Mouse (Mus musculus) Patski (cell line): Measurements from ENCODE around the gene Hmgcl. TPM values are rescaled to one million over a fixed set of nuclear protein-coding genes. Genes with fewer than 3 reads are reported as not detected.

Source experiments
- ATAC-seq: fragments of 100-300 bp; one replicate; pipeline ENCODE4 v1.8.0; 2021
- CTCF ChIA-PET: fragments of 350-600 bp; sonication (Branson Sonifier 250); formaldehyde crosslinking; loops from one replicate; lab custom pipeline; 2022; ENCODE audit warnings: inconsistent platforms; lab: Charles Lee
- POLR2A ChIA-PET: fragments of 350-600 bp; sonication (Branson Sonifier 250); formaldehyde crosslinking; loops from one replicate; lab custom pipeline; 2022; ENCODE audit warnings: antibody characterized with exemption, inconsistent platforms; lab: Charles Lee
- DNase-seq: peaks from one replicate; pipeline ENCODE4 v3.0.0-alpha.2; 2011; ENCODE audit warnings: low read depth, low spot score
- H3K27me3 ChIP-seq: fragments of 371-371 bp; one replicate; pipeline ENCODE4 v1.5.1; 2021
- CTCF ChIP-seq: fragments of 100-300 bp; IDR thresholded peaks from one replicate; pipeline ENCODE4 v1.5.1; 2021
- in situ Hi-C: fragments of 300-500 bp; cut with MboI; formaldehyde crosslinking; loops from 3 replicates; pipeline ENCODE4 v1.11.1; 2018; ENCODE audit warnings: low pct_unique_long_range_greater_than_20kb, mixed read lengths
- polyA plus RNA-seq: library from polyadenylated mRNA; unstranded; gene quantifications from one replicate; pipeline ENCODE4 v1.2.3, GENCODE M21; 2021

Hmgcl gene
- polyA plus RNA-seq, 1 experiment from 2014 or later: 35.2 TPM

DNA sequence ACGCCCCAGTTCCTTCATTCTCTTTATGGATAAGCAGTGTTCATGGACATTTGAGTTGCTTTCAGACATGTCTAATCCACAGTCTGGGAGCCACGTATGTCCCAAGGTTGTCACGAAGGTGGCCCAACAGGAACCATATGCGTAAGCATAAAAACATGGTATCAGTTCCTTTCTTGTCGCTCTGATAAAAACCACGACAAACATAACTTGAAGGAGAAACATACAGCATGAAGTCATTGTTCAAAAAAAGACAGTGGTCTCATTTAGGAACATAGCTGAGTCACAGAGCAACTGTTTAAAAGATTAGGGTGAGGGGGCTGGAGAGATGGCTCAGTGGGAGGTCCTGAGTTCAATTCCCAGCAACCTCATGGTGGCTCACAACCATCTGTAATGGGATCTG lies 4.1 kb upstream of the Hmgcl start:
- ChIA-PET CTCF (no interaction called here), POLR2A (no interaction called here)
- DNase-seq: no peak
- in situ Hi-C loops: loop anchor here (10.0 kb wide), 1 partner anchor 213 kb away; no protein-coding TSS in a partner anchor
- ATAC-seq: no peak
- TF ChIP-seq CTCF: no peak
- no peaks in the 10 kb centered on the region for H3K27me3 ChIP-seq

DNA sequence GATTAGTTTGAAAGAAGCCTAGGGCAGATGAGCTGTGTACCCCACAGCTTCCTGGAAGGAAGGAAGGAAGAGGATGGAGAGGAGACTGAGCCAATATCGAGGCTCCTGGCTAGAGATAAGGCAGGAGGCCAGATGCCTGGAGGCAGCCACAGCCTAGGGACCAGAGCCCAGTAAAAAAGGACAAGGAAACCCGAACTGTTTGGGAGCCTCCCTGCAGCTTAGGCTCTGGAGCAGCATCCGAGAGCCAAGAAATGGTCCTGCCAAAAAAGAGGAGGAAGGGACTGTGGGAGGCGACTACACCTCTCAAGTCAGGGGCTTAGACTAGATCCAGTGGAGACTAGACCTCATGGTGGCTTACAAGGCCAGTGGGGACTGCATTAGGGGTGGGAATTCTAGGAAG lies 2.9 kb upstream of the Hmgcl start:
- DNase-seq (no peak), ATAC-seq (no peak)
- in situ Hi-C loops: loop anchor here (10.0 kb wide), 1 partner anchor 211 kb away; no protein-coding TSS in a partner anchor
- CTCF ChIA-PET: no interaction called here
- H3K27me3 ChIP-seq: no peaks in the 10 kb centered on the region
- TF ChIP-seq CTCF: no peak
- POLR2A ChIA-PET: no interaction called here

DNA sequence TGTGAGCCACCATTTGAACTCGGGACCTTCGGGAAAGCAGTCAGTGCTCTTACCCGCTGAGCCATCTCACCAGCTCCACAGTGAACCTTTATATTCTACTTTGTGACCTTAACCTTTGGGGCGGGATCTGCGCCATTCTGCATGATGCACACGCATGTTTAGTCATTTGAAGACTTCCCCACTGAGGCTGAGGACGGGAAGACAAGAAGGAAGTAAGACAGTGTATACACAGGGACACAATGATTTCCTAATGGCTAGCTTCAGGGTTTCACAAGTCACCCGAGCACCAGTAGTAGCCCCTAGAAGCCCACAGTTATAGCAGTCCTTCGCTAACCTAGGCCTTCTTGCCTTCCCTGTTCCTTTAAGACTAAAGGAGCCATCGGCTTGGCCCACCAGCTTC lies 542 bp upstream of the Hmgcl start:
- DNase-seq (no peak), ATAC-seq (no peak)
- no peaks in the 10 kb centered on the region for H3K27me3 ChIP-seq
- in situ Hi-C loops: loop anchor here (10.0 kb wide), 1 partner anchor 209 kb away; no protein-coding TSS in a partner anchor
- CTCF ChIA-PET: no interaction called here
- no peak for TF ChIP-seq CTCF
- POLR2A ChIA-PET: interaction anchor here (0.6 kb wide), 1 partner anchor 233 kb away, joined by 4 read pairs; no protein-coding TSS in a partner anchor

DNA sequence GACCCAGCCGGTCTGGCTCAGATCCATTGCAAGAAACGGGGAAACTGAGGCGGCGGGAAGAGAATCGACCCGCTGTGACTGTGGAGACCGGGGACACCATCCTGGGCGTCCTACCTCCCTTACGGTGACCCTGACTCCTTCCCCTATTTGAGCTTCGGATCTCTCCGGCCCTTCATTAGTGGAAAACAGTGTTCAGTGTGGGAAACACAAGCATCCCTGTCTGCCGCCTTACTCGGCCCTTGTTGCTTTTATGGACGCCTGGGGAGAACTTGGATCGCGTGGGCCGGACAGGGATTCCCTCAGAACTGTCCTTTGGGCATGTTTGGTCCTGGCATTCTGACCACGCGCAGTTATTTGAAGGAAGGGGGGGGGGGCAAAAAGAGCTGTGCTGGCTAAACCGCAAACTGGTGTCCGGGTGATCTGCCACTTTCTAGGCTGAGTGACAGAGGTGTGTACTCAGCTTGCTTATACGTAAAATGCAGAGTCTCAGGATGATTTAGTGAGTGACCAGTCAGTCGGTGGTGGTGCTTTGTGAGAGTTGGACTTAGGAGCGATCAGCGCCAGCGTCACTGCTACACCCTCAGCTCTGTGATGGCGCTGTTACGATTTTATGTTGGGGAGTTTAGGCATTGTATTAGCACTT lies 532 bp downstream of the Hmgcl start:
- POLR2A ChIA-PET: interaction anchor here (0.9 kb wide), 1 partner anchor 226 kb away, joined by 5 read pairs; the partner anchor contains the start of gene E2f2
- in situ Hi-C loops: loop anchor here (10.0 kb wide), 1 partner anchor 208 kb away; no protein-coding TSS in a partner anchor

DNA sequence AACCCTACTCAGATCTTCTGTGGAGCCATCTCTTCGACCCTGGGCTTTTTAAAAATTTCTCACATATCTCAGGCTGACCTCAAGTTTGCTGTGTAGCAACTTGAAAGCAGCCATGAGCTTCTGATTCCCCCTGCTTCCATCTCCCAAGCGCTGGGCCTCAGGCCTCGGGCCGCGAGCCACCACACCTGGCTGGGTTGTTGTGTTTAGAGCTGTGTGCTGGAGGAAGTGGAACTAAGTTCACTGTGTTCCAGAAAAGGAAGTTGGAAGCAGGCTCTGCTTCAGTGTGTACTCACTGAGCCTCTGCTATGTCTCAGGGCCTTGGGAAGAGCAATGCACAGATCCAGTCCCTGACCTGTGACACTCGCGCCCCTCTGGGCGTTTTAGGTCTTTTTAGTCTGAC lies 1.9 kb downstream of the Hmgcl start:
- CTCF ChIA-PET: interaction anchor here (0.7 to 1.3 kb wide), 2 partner anchors 12 to 41 kb away, joined by 3 to 4 read pairs; no protein-coding TSS in a partner anchor
- DNase-seq (no peak), ATAC-seq (no peak)
- POLR2A ChIA-PET: interaction anchor here (0.5 kb wide), 1 partner anchor 376 kb away, joined by 3 read pairs; no protein-coding TSS in a partner anchor
- TF ChIP-seq CTCF: no peak
- H3K27me3 ChIP-seq: no peaks in the 10 kb centered on the region
- in situ Hi-C loops: loop anchor here (10.0 kb wide), 1 partner anchor 207 kb away; no protein-coding TSS in a partner anchor

More for the DNA sequence above, 532 bp downstream of the Hmgcl start:
- H3K27me3 ChIP-seq: no peaks in the 10 kb centered on the region
- ATAC-seq (peak; percentile 21), DNase-seq (no peak)
- CTCF ChIA-PET: no interaction called here
- no peak for TF ChIP-seq CTCF

DNA sequence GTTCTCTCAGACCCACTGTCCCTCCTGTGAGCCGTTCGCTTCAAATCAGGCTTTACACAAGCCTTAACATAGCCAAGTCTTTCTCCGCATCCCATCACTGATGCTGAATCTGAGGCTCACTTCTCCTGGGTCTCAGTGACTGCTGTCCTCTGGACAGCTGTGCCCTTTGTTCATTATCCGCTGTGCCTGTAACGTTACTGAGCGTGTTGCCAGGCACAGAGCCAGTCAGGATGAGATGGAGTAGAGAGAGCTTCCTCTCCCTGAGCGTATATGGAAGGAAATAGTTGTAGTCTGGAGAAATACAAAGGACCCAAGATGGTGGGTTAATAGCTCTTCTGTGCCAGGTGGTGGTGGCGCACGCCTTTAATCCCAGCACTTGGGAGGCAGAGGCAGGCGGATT lies 3.2 kb downstream of the Hmgcl start:
- in situ Hi-C loops: loop anchor here (10.0 kb wide), 1 partner anchor 205 kb away; no protein-coding TSS in a partner anchor
- ATAC-seq: no peak
- H3K27me3 ChIP-seq: no peaks in the 10 kb centered on the region
- TF ChIP-seq CTCF: no peak
- CTCF ChIA-PET: no interaction called here
- DNase-seq: no peak
- POLR2A ChIA-PET: no interaction called here

DNA sequence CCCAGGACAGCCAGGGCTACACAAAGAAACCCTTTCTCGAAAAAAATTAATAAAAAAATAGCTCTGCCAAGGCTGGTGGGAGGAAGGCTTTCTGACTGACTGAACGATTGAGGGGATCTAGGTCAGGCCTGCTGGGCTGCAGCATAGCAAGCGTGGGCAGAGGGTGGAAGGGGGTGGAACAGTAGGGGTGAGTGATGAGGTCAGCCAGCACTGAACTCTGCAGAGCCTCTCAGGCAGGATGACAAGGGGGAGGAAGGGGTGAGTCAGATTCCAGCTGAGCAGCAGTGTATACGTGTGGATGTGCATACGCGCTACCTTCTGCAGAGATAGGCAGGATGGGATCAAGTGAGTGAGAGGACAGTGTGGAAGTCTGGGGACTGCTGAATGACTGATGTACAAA lies 3.7 kb downstream of the Hmgcl start:
- ChIA-PET POLR2A (no interaction called here), CTCF (no interaction called here)
- no peak for DNase-seq
- in situ Hi-C loops: loop anchor here (10.0 kb wide), 1 partner anchor 205 kb away; no protein-coding TSS in a partner anchor
- ATAC-seq: no peak
- no peaks in the 10 kb centered on the region for H3K27me3 ChIP-seq
- no peak for TF ChIP-seq CTCF

DNA sequence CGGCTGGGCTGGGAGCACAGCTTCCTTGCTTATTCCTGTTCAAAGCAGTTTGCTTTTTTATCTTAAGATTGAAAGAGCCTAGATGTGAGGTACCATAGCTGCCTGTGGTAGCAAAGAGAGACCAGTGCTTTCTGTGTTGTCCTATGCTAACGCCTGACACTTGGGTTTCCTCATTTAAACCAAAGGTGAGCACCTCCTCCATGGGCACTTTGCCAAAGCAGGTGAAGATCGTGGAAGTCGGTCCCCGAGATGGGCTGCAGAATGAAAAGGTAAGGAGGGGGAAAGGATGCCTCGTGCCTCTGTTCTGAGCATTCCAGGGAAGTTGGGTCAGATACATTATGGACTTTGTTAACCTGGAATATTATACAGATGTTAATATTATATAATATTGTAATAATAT lies 4.1 kb downstream of the Hmgcl start:
- CTCF ChIA-PET: no interaction called here
- no peak for DNase-seq
- no peaks in the 10 kb centered on the region for H3K27me3 ChIP-seq
- in situ Hi-C loops: no loop called here
- POLR2A ChIA-PET: no interaction called here
- ATAC-seq: no peak
- TF ChIP-seq CTCF: no peak

DNA sequence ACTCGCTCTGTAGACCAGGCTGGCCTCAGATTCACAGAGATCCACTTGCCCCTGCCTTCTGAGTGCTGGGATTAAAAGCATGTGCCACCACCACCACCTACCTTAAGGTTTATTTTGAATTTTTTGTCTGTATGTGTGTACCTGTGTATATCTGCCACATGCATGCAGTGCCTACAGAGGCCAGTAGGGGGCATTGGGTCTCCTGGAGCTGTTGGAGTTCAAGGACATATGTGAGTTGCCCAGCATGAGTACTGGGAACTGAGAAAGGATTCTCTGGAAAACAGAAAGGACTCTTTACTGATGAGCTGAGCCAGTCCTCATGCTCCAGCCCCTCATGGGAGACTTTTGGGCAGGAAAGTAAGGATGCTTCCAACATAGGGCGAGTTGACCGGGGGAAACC lies 5.3 kb downstream of the Hmgcl start:
- DNase-seq: no peak
- in situ Hi-C loops: no loop called here
- ChIA-PET POLR2A (no interaction called here), CTCF (interaction anchor here (0.9 to 1.1 kb wide), 2 partner anchors 9 to 111 kb away, joined by 3 read pairs; no protein-coding TSS in a partner anchor)
- TF ChIP-seq CTCF: no peak
- no peak for ATAC-seq
- no peaks in the 10 kb centered on the region for H3K27me3 ChIP-seq

DNA sequence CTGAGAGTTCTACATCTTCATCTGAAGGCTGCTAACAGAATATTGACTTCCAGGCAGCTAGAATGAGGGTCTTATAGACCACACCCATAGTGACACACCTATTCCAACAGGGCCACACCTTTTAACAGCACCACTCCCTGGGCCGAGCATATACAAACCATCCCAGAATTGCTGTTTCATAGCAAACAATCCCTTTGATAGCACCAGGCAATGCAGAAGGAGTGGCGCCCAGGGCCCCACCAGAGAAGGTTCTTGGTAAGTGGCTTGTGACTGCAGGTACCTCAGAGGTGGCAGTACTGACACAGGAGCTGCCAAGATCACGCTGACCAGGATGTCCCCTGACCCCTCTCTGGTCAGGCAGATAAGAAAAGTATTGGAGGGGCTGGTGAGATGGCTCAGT lies 6.9 kb downstream of the Hmgcl start:
- ChIA-PET POLR2A (interaction anchor here (1.1 kb wide), 1 partner anchor 10 kb away, joined by 4 read pairs; the partner anchor contains the start of gene Gale), CTCF (interaction anchor here (1.2 to 1.7 kb wide), 2 partner anchors 10 to 101 kb away, joined by 3 to 5 read pairs; no protein-coding TSS in a partner anchor)
- no peak for TF ChIP-seq CTCF
- in situ Hi-C loops: no loop called here
- ATAC-seq (no peak), DNase-seq (no peak)
- H3K27me3 ChIP-seq: no peaks in the 10 kb centered on the region

DNA sequence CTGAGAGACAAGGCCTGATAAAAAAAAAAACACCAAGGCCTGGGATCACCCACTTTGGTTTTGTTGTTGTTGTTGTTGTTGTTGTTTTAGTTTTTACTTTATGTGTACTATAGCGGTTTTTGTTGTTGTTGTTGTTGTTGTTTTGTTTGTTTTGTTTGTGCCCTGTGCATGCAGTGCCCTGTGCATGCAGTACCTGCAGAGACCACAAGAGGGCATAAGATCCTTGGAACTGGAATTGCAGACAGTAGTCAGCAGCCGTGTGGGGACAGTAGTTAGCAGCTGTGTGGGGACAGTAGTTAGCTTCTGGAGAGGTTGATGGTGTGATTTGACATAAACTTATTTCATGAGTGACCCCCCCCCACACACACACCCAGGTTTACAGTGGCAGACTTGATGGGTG lies 8.0 kb downstream of the Hmgcl start:
- H3K27me3 ChIP-seq: no peaks in the 10 kb centered on the region
- no peak for ATAC-seq
- CTCF ChIA-PET: interaction anchor here (1.0 to 1.7 kb wide), 5 partner anchors 9 to 206 kb away, joined by 4 to 5 read pairs (median 4); partner anchors contain the start of gene Fuca1
- in situ Hi-C loops: no loop called here
- POLR2A ChIA-PET: interaction anchor here (1.1 kb wide), 1 partner anchor 9 kb away, joined by 4 read pairs; the partner anchor contains the start of gene Gale
- DNase-seq: no peak
- TF ChIP-seq CTCF: no peak
